Mouse (Mus musculus) heart, adult 11 months (tissue): Measurements from ENCODE around the gene Wipi1.

Experiments used
- DNase-seq: peaks from one replicate; pipeline ENCODE4 v3.0.0; 2022

Gene Wipi1

GRCm38 (mm10) chr11:109536939-109537338 lies 74.8 kb downstream of the Wipi1 start:
- no peak for DNase-seq

GRCm38 (mm10) chr11:109535966-109536365 lies 75.8 kb downstream of the Wipi1 start:
- no peak for DNase-seq

GRCm38 (mm10) chr11:109530030-109530429 lies 81.7 kb downstream of the Wipi1 start:
- no peak for DNase-seq

- no peak for DNase-seq
These were observed 86.2 kb downstream of the Wipi1 start for GRCm38 (mm10) chr11:109525571-109525970.

- no peak for DNase-seq
These were observed 86.9 kb downstream of the Wipi1 start for GRCm38 (mm10) chr11:109524869-109525268.
